Mouse (Mus musculus) heart, postnatal 0 days (tissue): ENCODE measurements around the gene Hist1h2bm. TPM values are rescaled to one million over a fixed set of nuclear protein-coding genes. Genes with fewer than 3 reads are reported as not detected.
A peak's percentile ranks its signal among the peaks of the same experiment; 100 is the strongest.
"Not testable (repeated sequence)": the region's sequence is repeated elsewhere in the genome, so short reads cannot be mapped to it uniquely, and the experiment has no call there.

Experiments
- ATAC-seq: fragments of 200-750 bp; cut with Nextera tagmentation; 2 replicates; pipeline ENCODE4 v1.8.0; 2017; ENCODE audit warnings: low read depth, moderate number of reproducible peaks, moderate library complexity; ENCODE audit not compliant: insufficient read depth
- DNase-seq: peaks from one replicate; pipeline ENCODE4 v3.0.0-alpha.2; 2016; ENCODE audit warnings: low spot score
- H3K27ac ChIP-seq: fragments of 300-500 bp; sonication (generic); 2 replicates; pipeline ENCODE4 v1.5.1; 2014; ENCODE audit warnings: low read depth, mild to moderate bottlenecking
- H3K27me3 ChIP-seq: fragments of 300-500 bp; sonication (generic); 2 replicates; pipeline ENCODE4 v1.6.1; 2014; ENCODE audit warnings: low read length, mixed read lengths; ENCODE audit not compliant: control insufficient read depth, insufficient read depth
- H3K36me3 ChIP-seq: fragments of 300-500 bp; sonication (generic); replicated peaks from 2 replicates; pipeline ENCODE4 v1.6.1; 2014; ENCODE audit warnings: low read length, mixed read lengths; ENCODE audit not compliant: control insufficient read depth, insufficient read depth
- H3K4me1 ChIP-seq: fragments of 300-500 bp; sonication (generic); 2 replicates; pipeline ENCODE4 v1.6.1; 2014; ENCODE audit warnings: antibody characterized with exemption; ENCODE audit not compliant: control insufficient read depth, insufficient read depth
- H3K4me2 ChIP-seq: fragments of 300-500 bp; sonication (generic); 2 replicates; pipeline ENCODE4 v1.6.1; 2014; ENCODE audit warnings: low read depth, mild to moderate bottlenecking, low read length, moderate library complexity
- H3K4me3 ChIP-seq: fragments of 300-500 bp; sonication (generic); 2 replicates; pipeline ENCODE4 v1.5.1; 2014; ENCODE audit warnings: low read depth, low read length
- H3K9ac ChIP-seq: fragments of 300-500 bp; sonication (generic); replicated peaks from 2 replicates; pipeline ENCODE4 v1.6.1; 2014; ENCODE audit warnings: low read depth, low read length, mixed read lengths
- H3K9me3 ChIP-seq: fragments of 300-500 bp; sonication (generic); replicated peaks from 2 replicates; pipeline ENCODE4 v1.6.1; 2016; ENCODE audit warnings: low read length; ENCODE audit not compliant: control insufficient read depth
- CTCF ChIP-seq: IDR thresholded peaks from 2 replicates; pipeline ENCODE4 v1.5.1; 2016; ENCODE audit warnings: antibody characterized with exemption, control low read depth, low read depth
- EP300 ChIP-seq: IDR thresholded peaks from 2 replicates; pipeline ENCODE4 v1.6.1; 2016; ENCODE audit warnings: antibody characterized with exemption, low read depth
- WGBS: fragments of 180-500 bp; shearing (Covaris S2); extraction: QIAGEN DNeasy Blood & Tissue Kit; methylation state at CpG from one replicate; pipeline ENCODE4 v1.1.7; 2014; 5-methylcytosine and 5-hydroxymethylcytosine counted together
- polyA plus RNA-seq: library from polyadenylated mRNA; unstranded; fragments of >200 nt; fragmentation: Nextera tagmentation; extraction: Ambion mirVana; gene quantifications from 2 replicates; pipeline ENCODE4 v1.2.1, GENCODE M21; 2015
- total RNA-seq: library from RNA; depleted of rRNA; stranded (reverse); fragments of >200 nt; gene quantifications from 2 replicates; pipeline ENCODE4 v1.2.3, GENCODE M21; 2014; ENCODE audit warnings: low replicate concordance

Gene Hist1h2bm
- total and polyA plus RNA-seq, 2 experiments from 2014 or later: 0.90 to 1,438 TPM

GRCm38 (mm10) chr13:21722993-21723836, 1.4 kb downstream of the Hist1h2bm start:
- H3K4me1 ChIP-seq: peaks cover 14% of the 10 kb centered on the region; the same call in 1 of the 2 replicates
- H3K9me3 ChIP-seq: no peaks in the 10 kb centered on the region
- no peaks in the 10 kb centered on the region for H3K27me3 ChIP-seq
- 46% methylated on average over 5 of the region's 5 CpGs for WGBS
- DNase-seq (no peak), ATAC-seq (no peak)
- no peak overlapping the region for H3K4me3 ChIP-seq
- TF ChIP-seq CTCF (no peak), EP300 (no peak)
- no peaks in the 10 kb centered on the region for H3K36me3 ChIP-seq
- H3K27ac ChIP-seq: no peak overlapping the region
- H3K9ac ChIP-seq: no peak overlapping the region
- peak overlapping the region; percentile 66; the same call in 1 of the 2 replicates for H3K4me2 ChIP-seq

DNA sequence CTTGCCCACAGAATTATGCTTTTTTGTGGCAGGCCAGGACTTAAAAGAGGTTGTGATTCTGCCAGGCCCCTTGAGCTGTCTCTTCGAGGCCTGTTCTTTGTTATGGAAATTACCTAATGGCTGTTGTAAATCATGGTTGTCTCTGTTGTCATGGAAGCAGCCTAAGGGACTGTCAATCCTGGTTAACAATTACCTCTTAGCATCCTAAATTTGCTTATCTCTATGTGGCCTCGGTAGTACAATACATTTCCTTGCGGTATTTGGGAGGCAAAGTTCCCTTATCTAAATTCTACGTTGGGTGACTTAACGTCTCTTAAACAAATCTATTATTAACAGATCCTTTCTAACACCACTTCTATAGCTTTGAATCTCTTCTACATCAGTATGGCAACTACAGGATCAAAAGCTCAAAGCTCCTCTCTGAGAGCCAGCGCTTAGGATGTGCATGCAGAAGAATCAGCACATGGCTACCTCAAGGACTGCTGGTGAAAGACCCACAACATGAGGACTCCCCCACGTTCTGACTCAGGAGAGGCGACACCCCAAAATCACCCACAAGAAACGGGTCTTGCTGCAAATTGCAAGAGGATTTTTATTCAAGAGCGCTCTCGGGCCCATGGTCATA, 6.2 kb downstream of the Hist1h2bm start:
- DNase-seq (no peak), ATAC-seq (no peak)
- Histone ChIP-seq H3K27me3 (no peaks in the 10 kb centered on the region), H3K4me1 (no peaks in the 10 kb centered on the region), H3K9me3 (no peaks in the 10 kb centered on the region), H3K4me3 (no peak overlapping the region), H3K9ac (no peak overlapping the region), H3K36me3 (no peaks in the 10 kb centered on the region), H3K4me2 (no peak overlapping the region), H3K27ac (no peak overlapping the region)
- TF ChIP-seq CTCF: no peak
- 47% methylated on average over 11 of the region's 11 CpGs for WGBS

GRCm38 (mm10) chr13:21729544-21729943, 7.7 kb downstream of the Hist1h2bm start:
- Histone ChIP-seq H3K9ac (no peak overlapping the region), H3K4me2 (no peak overlapping the region), H3K4me3 (no peak overlapping the region), H3K27me3 (no peaks in the 10 kb centered on the region), H3K27ac (no peak overlapping the region), H3K36me3 (no peaks in the 10 kb centered on the region), H3K9me3 (no peaks in the 10 kb centered on the region), H3K4me1 (no peaks in the 10 kb centered on the region)
- WGBS: 52% methylated on average over 1 of the region's 1 CpGs
- no peak for TF ChIP-seq EP300
- TF ChIP-seq CTCF: no peak
- ATAC-seq: no peak
- no peak for DNase-seq

GRCm38 (mm10) chr13:21733466-21733865, 11.6 kb downstream of the Hist1h2bm start:
- H3K4me2 ChIP-seq: no peak overlapping the region
- no peaks in the 10 kb centered on the region for H3K9me3 ChIP-seq
- ATAC-seq (no peak), DNase-seq (no peak)
- H3K4me3 ChIP-seq: no peak overlapping the region
- no peaks in the 10 kb centered on the region for H3K27me3 ChIP-seq
- WGBS: 84% methylated on average over 5 of the region's 5 CpGs
- no peaks in the 10 kb centered on the region for H3K36me3 ChIP-seq
- no peak overlapping the region for H3K27ac ChIP-seq
- H3K4me1 ChIP-seq: no peaks in the 10 kb centered on the region
- TF ChIP-seq CTCF (no peak), EP300 (no peak)
- H3K9ac ChIP-seq: no peak overlapping the region

- H3K27me3 ChIP-seq: no peaks in the 10 kb centered on the region
- H3K36me3 ChIP-seq: no peaks in the 10 kb centered on the region
- no peaks in the 10 kb centered on the region for H3K9me3 ChIP-seq
- ATAC-seq (peak; percentile 74), DNase-seq (peak; percentile 92)
- under 1% methylated on average over 21 of the region's 21 CpGs for WGBS
- H3K4me2 ChIP-seq: peak overlapping the region; percentile 61
- H3K9ac ChIP-seq: peak overlapping the region; percentile 59
- peak overlapping the region; percentile 77 for H3K27ac ChIP-seq
- no peaks in the 10 kb centered on the region for H3K4me1 ChIP-seq
- TF ChIP-seq CTCF (peak; percentile 86), EP300 (no peak)
- H3K4me3 ChIP-seq: peak overlapping the region; percentile 52
These were observed 12.4 kb downstream of the Hist1h2bm start for GRCm38 (mm10) chr13:21734010-21734905.

GRCm38 (mm10) chr13:21734906-21735767, 13.3 kb downstream of the Hist1h2bm start, which contains the start of gene Hist1h4j:
Gene Hist1h4j, plus strand, starts transcription at chr13:21735064.
- under 1% methylated on average over 31 of the region's 56 CpGs for WGBS
- ATAC-seq: peak; percentile 82
- peak within 1 kb of the TSS; percentile 59 for H3K9ac ChIP-seq

More at GRCm38 (mm10) chr13:21734906-21735767, 13.3 kb downstream of the Hist1h2bm start, which contains the start of gene Hist1h4j:
- Histone ChIP-seq H3K4me2 (peak within 1 kb of the TSS; percentile 61), H3K27ac (peak within 1 kb of the TSS; percentile 77), H3K4me3 (peak within 1 kb of the TSS; percentile 52)
- DNase-seq: peak; percentile 70
- H3K27me3 ChIP-seq, H3K9me3 ChIP-seq, H3K36me3 ChIP-seq, H3K4me1 ChIP-seq: not testable (repeated sequence)
